Mouse (Mus musculus): ENCODE results near the gene Kctd15. TPM values are rescaled to one million over a fixed set of nuclear protein-coding genes. Genes with fewer than 3 reads are reported as not detected.

Gene Kctd15
- polyA plus RNA-seq, 1 experiment: 1.0 TPM

DNA sequence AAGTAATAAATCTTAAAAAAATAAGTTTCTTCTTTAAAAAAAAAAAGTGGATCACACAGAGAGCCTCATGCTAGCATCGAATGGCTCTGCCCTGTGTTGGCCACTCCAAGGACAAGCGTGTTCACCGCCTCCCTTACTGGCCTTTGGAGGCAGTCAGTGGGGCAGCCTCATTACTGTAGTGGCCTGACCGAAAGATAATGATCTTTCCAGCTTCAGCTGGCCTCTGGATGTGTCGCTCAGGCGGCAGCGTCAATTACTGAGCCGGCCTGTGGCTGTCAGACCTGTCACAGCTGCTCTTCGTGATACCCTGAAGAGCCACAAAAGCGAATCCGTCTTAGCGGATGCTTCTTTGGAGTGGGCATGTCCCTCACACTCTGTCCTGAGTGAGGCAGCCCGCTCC lies 33.6 kb upstream of the Kctd15 start:
- Histone ChIP-seq H3K4me3 (replicated peaks) (no peak overlapping the region), H3K27me3 (replicated peaks) (peaks cover 4% of the 10 kb centered on the region), H3K36me3 (replicated peaks; ENCODE audit: low read length) (no peaks in the 10 kb centered on the region), H3K9me3 (no peaks in the 10 kb centered on the region), H3K4me1 (no peaks in the 10 kb centered on the region)
- TF ChIP-seq FLI1 (IDR thresholded peaks at IDR 0.05; ENCODE audit: low read length) (no peak), GATA1 (IDR thresholded peaks at IDR 0.05; ENCODE audit: borderline replicate concordance, low read length) (no peak)

DNA sequence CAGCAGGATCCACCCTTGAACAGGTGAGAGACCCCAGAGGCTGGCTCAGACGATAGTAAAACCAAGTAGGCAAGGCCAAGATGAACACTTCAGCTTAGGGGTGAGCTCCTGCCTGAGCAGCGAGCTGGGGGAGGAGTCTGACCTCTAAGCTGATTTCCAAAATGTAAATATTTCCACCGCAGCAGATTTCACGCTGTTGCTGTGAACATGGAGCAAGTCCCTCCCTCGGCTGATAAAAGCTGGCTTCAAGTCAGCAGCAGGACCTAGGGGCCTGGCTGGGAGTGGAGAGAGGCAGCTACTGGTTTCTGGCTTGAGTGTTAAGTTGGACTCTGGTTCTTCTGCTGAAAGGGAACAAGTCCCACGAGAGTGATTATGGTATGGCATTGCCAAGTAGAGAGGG lies 32.5 kb upstream of the Kctd15 start:
- no peaks in the 10 kb centered on the region for H3K4me1 ChIP-seq
- no peak overlapping the region for H3K4me3 ChIP-seq (replicated peaks)
- H3K9me3 ChIP-seq: no peaks in the 10 kb centered on the region
- H3K36me3 ChIP-seq (replicated peaks; ENCODE audit: low read length): no peaks in the 10 kb centered on the region
- TF ChIP-seq FLI1 (IDR thresholded peaks at IDR 0.05; ENCODE audit: low read length) (no peak), GATA1 (IDR thresholded peaks at IDR 0.05; ENCODE audit: borderline replicate concordance, low read length) (no peak)
- H3K27me3 ChIP-seq (replicated peaks): peaks cover 5% of the 10 kb centered on the region

GRCm38 (mm10) chr7:34685801-34686200 lies 29.3 kb upstream of the Kctd15 start:
- Histone ChIP-seq H3K4me1 (no peaks in the 10 kb centered on the region), H3K9me3 (no peaks in the 10 kb centered on the region), H3K27me3 (replicated peaks) (peaks cover 7% of the 10 kb centered on the region), H3K36me3 (replicated peaks; ENCODE audit: low read length) (no peaks in the 10 kb centered on the region), H3K4me3 (replicated peaks) (no peak overlapping the region)
- TF ChIP-seq FLI1 (IDR thresholded peaks at IDR 0.05; ENCODE audit: low read length): no peak
- no peak for TF ChIP-seq GATA1 (IDR thresholded peaks at IDR 0.05; ENCODE audit: borderline replicate concordance, low read length)

GRCm38 (mm10) chr7:34685176-34685575 lies 28.6 kb upstream of the Kctd15 start:
- Histone ChIP-seq H3K4me3 (replicated peaks) (no peak overlapping the region), H3K9me3 (no peaks in the 10 kb centered on the region), H3K36me3 (replicated peaks; ENCODE audit: low read length) (no peaks in the 10 kb centered on the region), H3K27me3 (replicated peaks) (peaks cover 7% of the 10 kb centered on the region), H3K4me1 (no peaks in the 10 kb centered on the region)
- TF ChIP-seq GATA1 (IDR thresholded peaks at IDR 0.05; ENCODE audit: borderline replicate concordance, low read length): no peak
- no peak for TF ChIP-seq FLI1 (IDR thresholded peaks at IDR 0.05; ENCODE audit: low read length)

DNA sequence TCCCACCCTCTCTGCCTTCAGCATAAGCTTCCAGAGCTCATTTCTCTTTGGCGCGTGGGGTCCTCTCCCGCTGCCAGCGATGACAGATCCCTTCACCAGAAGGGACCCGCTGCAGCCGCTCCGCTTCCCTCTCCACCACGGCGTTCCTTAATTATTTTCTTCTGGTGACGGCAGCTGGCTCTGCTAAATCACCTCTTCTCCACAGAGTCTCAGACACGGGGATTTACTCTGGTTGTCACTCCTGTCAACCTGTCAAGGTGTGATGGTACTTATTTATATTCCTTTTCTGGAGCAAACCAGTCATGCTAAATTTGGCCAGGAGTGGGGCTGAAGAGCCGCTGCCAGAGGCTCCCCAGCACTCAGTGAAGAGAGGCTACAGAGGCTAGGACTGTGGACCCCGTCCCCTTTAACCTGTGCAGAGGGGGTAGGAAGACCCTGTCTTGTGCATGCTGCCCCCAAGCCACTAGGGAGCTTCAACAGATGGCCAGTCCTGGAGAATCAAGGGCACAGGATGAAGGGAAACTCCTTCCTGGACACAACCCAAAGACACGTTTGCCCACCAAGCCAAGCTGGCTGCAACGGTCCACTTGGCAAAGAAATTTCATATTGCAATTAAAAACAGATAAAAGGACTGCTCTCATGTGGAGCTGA lies 24.4 kb upstream of the Kctd15 start:
- H3K4me3 ChIP-seq (replicated peaks): no peak overlapping the region
- no peaks in the 10 kb centered on the region for H3K36me3 ChIP-seq (replicated peaks; ENCODE audit: low read length)
- TF ChIP-seq GATA1 (IDR thresholded peaks at IDR 0.05; ENCODE audit: borderline replicate concordance, low read length): no peak
- no peak for TF ChIP-seq FLI1 (IDR thresholded peaks at IDR 0.05; ENCODE audit: low read length)
- no peaks in the 10 kb centered on the region for H3K9me3 ChIP-seq
- H3K4me1 ChIP-seq: no peaks in the 10 kb centered on the region; the same call in 1 of the 2 replicates
- H3K27me3 ChIP-seq (replicated peaks): peaks cover 10% of the 10 kb centered on the region

GRCm38 (mm10) chr7:34679886-34680285 lies 23.4 kb upstream of the Kctd15 start:
- peaks cover 17% of the 10 kb centered on the region for H3K27me3 ChIP-seq (replicated peaks)
- H3K4me1 ChIP-seq: peaks cover 8% of the 10 kb centered on the region; the same call in 1 of the 2 replicates
- TF ChIP-seq GATA1 (IDR thresholded peaks at IDR 0.05; ENCODE audit: borderline replicate concordance, low read length): no peak
- no peak for TF ChIP-seq FLI1 (IDR thresholded peaks at IDR 0.05; ENCODE audit: low read length)
- no peaks in the 10 kb centered on the region for H3K9me3 ChIP-seq
- no peaks in the 10 kb centered on the region for H3K36me3 ChIP-seq (replicated peaks; ENCODE audit: low read length)
- no peak overlapping the region for H3K4me3 ChIP-seq (replicated peaks)

DNA sequence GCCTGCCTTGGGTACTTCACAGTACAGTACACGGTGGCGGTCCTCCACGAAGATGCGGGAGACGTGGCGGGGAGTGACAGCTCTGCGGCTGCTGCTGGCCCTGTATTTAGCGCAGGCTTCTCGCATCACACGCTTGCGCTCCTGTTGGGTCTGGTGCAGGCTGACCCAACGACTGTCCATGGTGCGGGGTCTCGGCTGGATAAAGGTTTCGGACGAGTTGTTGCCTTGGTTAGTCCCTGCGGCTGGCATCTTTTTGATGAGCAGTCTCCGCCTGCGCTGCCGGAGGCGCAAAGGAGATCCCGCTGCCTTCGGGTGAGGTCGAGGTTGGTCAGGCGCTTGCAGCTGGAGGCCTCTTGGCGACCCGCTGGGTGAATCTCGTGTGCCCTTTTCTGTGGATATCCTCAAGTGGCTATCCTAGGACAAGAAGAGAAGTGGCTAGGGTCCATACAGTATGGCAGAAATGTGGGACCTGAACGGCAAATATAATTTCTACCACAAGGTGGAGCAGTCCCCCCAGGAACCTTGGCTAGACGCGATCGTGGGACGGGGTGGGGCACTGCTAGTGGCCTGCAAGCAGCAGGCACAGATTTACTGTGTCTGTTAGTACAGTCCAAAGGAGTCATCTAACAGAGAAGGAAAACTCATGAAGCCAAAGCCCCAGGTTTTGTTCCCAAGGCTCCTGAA lies 19.4 kb upstream of the Kctd15 start:
- H3K9me3 ChIP-seq: no peaks in the 10 kb centered on the region
- peaks cover 41% of the 10 kb centered on the region for H3K27me3 ChIP-seq (replicated peaks)
- H3K4me1 ChIP-seq: peaks cover 8% of the 10 kb centered on the region; the same call in 1 of the 2 replicates
- no peak for TF ChIP-seq GATA1 (IDR thresholded peaks at IDR 0.05; ENCODE audit: borderline replicate concordance, low read length)
- TF ChIP-seq FLI1 (IDR thresholded peaks at IDR 0.05; ENCODE audit: low read length): no peak
- no peaks in the 10 kb centered on the region for H3K36me3 ChIP-seq (replicated peaks; ENCODE audit: low read length)
- peak overlapping the region; percentile 29 for H3K4me3 ChIP-seq (replicated peaks)

- H3K36me3 ChIP-seq (replicated peaks; ENCODE audit: low read length): no peaks in the 10 kb centered on the region
- H3K4me3 ChIP-seq (replicated peaks): peak overlapping the region; percentile 29
- TF ChIP-seq FLI1 (IDR thresholded peaks at IDR 0.05; ENCODE audit: low read length) (no peak), GATA1 (IDR thresholded peaks at IDR 0.05; ENCODE audit: borderline replicate concordance, low read length) (no peak)
- peaks cover 41% of the 10 kb centered on the region for H3K27me3 ChIP-seq (replicated peaks)
- H3K4me1 ChIP-seq: peaks cover 8% of the 10 kb centered on the region; the same call in 1 of the 2 replicates
- H3K9me3 ChIP-seq: no peaks in the 10 kb centered on the region
These were observed 18.7 kb upstream of the Kctd15 start for GRCm38 (mm10) chr7:34675120-34675790.

DNA sequence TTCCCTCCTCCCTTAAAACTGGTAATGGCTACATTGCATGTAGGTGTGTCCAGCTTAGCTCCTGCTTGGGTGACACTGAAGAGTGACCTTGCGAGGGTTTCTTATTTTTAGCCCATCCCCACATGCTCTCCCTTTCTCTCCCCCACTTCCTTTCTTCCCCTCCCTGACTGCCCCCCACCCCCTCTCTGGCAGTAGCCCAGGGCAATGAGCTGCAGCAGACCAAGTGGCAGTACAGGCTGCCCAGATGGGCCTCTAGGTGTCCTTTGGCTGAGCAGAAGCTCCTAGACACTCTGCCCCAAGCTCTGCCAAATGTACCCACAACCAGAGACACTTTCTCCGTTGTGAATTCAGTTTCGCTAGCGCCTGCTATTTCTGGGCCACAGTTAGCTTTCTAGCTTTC lies 16.4 kb upstream of the Kctd15 start:
- Histone ChIP-seq H3K4me3 (replicated peaks) (no peak overlapping the region), H3K9me3 (no peaks in the 10 kb centered on the region), H3K27me3 (replicated peaks) (peaks cover 44% of the 10 kb centered on the region), H3K4me1 (peaks cover 8% of the 10 kb centered on the region; the same call in 1 of the 2 replicates), H3K36me3 (replicated peaks; ENCODE audit: low read length) (no peaks in the 10 kb centered on the region)
- TF ChIP-seq GATA1 (IDR thresholded peaks at IDR 0.05; ENCODE audit: borderline replicate concordance, low read length) (no peak), FLI1 (IDR thresholded peaks at IDR 0.05; ENCODE audit: low read length) (no peak)

DNA sequence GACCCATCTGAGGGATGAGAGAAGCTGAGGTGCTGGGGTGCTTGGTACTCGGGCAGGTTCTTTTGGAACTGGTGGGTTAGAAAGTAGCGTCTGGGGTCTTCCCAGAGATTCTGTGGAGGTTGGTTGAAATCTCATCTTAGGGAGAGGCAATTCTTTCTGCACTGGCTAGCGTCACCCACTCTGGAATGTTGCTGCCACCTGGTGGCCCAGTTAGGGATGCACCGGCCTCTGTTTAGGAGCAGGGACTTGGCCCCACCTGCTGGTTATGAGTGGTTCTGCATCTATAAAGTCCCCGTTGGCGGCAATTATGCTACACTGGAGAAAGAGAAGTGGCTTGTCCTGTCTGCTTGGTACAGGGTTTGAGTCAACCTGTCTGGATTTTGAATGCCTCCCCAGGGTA lies 15.4 kb upstream of the Kctd15 start:
- H3K9me3 ChIP-seq: peaks cover 4% of the 10 kb centered on the region; the same call in 1 of the 2 replicates

More for the DNA sequence above, 15.4 kb upstream of the Kctd15 start:
- peaks cover 8% of the 10 kb centered on the region; the same call in 1 of the 2 replicates for H3K4me1 ChIP-seq
- TF ChIP-seq GATA1 (IDR thresholded peaks at IDR 0.05; ENCODE audit: borderline replicate concordance, low read length): no peak
- TF ChIP-seq FLI1 (IDR thresholded peaks at IDR 0.05; ENCODE audit: low read length): no peak
- no peaks in the 10 kb centered on the region for H3K36me3 ChIP-seq (replicated peaks; ENCODE audit: low read length)
- peaks cover 44% of the 10 kb centered on the region for H3K27me3 ChIP-seq (replicated peaks)
- no peak overlapping the region for H3K4me3 ChIP-seq (replicated peaks)

Measured in megakaryocyte, embryonic 14.5 days (primary cell).